10 mouse cellular contexts compared by ENCODE assay signal in genomic region chr19:40746603-40747002, GRCm38 (mm10). TPM values are rescaled to one million over a fixed set of nuclear protein-coding genes. Genes with fewer than 3 reads are reported as not detected.
DNase-seq lines count a peak whose midpoint lies in the region; ATAC-seq and TF ChIP-seq lines count a peak whose summit lies in the region.
"Had no signal": no experiment of that assay in that cellular context is flagged by ENCODE, and none has a peak within 500 bp of the region (broad histone marks: within the 10 kb centered on the region; RNA-seq: fewer than 3 reads in every experiment).

No protein-coding gene starts in this region.

- H3K4me3 ChIP-seq in intestine, postnatal 0 days (ENCODE audit: low read depth, low read length) = no peak overlapping the region
- H3K4me3 ChIP-seq in intestine, embryonic 16.5 days (ENCODE audit: low read length) = no peak overlapping the region
- no peak overlapping the region for H3K4me3 ChIP-seq in CH12.LX (replicated peaks in 1 of 3; ENCODE audit: low read depth in 2 of 3, low read length in 2 of 3, poor library complexity in 1 of 3)
- no peak overlapping the region for H3K4me3 ChIP-seq in layer of hippocampus, adult 2 months
- H3K4me3 ChIP-seq in heart, adult 2 months = no peak overlapping the region

- no peak for TF ChIP-seq POLR2A in CH12.LX (IDR thresholded peaks at IDR 0.05; ENCODE audit: low read depth, low read length)
- no peak for TF ChIP-seq POLR2A in heart, adult 2 months (IDR thresholded peaks at IDR 0.05; ENCODE audit: insufficient read depth, low read depth, low read length)

- CTCF ChIA-PET in Patski (lab: Charles Lee) = interaction anchor here (0.7 to 2.1 kb wide), 2 partner anchors 11 to 24 kb away, joined by 3 to 5 read pairs; no protein-coding TSS in a partner anchor

- dilution Hi-C loops in CH12.LX (cut with MboI; ENCODE audit: extremely low pct_ligation_motif_present, extremely low pct_unique_long_range_greater_than_20kb, low sequenced_read_pairs) = no loop called here

- no peaks in the 10 kb centered on the region for H3K79me2 ChIP-seq in CH12.LX (replicated peaks; ENCODE audit: control insufficient read depth, extremely low read depth, insufficient read depth, poor library complexity, severe bottlenecking)
- no peaks in the 10 kb centered on the region for H3K79me2 ChIP-seq in heart, adult 2 months (replicated peaks; ENCODE audit: control insufficient read depth, insufficient read depth, low read length)

- H3K36me3 ChIP-seq in intestine, postnatal 0 days (ENCODE audit: control insufficient read depth, insufficient read depth) = no peaks in the 10 kb centered on the region
- H3K36me3 ChIP-seq in intestine, embryonic 16.5 days (ENCODE audit: control insufficient read depth, insufficient read depth, low read length) = no peaks in the 10 kb centered on the region
- no peaks in the 10 kb centered on the region for H3K36me3 ChIP-seq in CH12.LX (replicated peaks in 1 of 2; ENCODE audit: control insufficient read depth in 1 of 2, insufficient read depth in 1 of 2, low read length in 1 of 2)
- no peaks in the 10 kb centered on the region for H3K36me3 ChIP-seq in heart, adult 2 months (ENCODE audit: control insufficient read depth, insufficient read depth, low read length)

- no peaks in the 10 kb centered on the region for H3K9me3 ChIP-seq in intestine, postnatal 0 days (ENCODE audit: control insufficient read depth)
- no peaks in the 10 kb centered on the region for H3K9me3 ChIP-seq in intestine, embryonic 16.5 days (ENCODE audit: control insufficient read depth, low read length)
- no peaks in the 10 kb centered on the region for H3K9me3 ChIP-seq in CH12.LX (replicated peaks; ENCODE audit: low read length)

- DNase-seq in CH12.LX (ENCODE audit: extremely low read depth) (peak; percentile 32), Patski (ENCODE audit: low read depth, low spot score) (no peak)
- peak; percentile 63 to 68 for DNase-seq in layer of hippocampus, adult 2 months (ENCODE audit: low spot score in 2 of 2)
- DNase-seq in adrenal gland, postnatal 36 days = no peak
- DNase-seq in heart, adult 2 months = no peak
- DNase-seq in adrenal gland, adult 18-20 months (ENCODE audit: low spot score in 2 of 2) = no peak
- DNase-seq: lung, postnatal 14 days had no signal

- 48% methylated on average over 4 of the region's 4 CpGs for WGBS in intestine, postnatal 0 days
- 53% methylated on average over 4 of the region's 4 CpGs for WGBS in intestine, embryonic 16.5 days
- 48% methylated on average over 4 of the region's 4 CpGs for WGBS in heart, adult 2 months

- TF ChIP-seq EP300 in CH12.LX (IDR thresholded peaks at IDR 0.05; ENCODE audit: low read length) = no peak
- no peak for TF ChIP-seq EP300 in heart, adult 2 months (IDR thresholded peaks at IDR 0.05; ENCODE audit: insufficient read depth, low read depth, low read length)

- no peak overlapping the region for H3K4me2 ChIP-seq in intestine, postnatal 0 days (replicated peaks; ENCODE audit: low read depth)
- H3K4me2 ChIP-seq in intestine, embryonic 16.5 days (ENCODE audit: low read depth, low read length) = no peak overlapping the region
- H3K4me2 ChIP-seq in CH12.LX (ENCODE audit: insufficient read depth, low read depth, poor library complexity, severe bottlenecking) = no peak overlapping the region

- H3K9ac ChIP-seq in intestine, postnatal 0 days (ENCODE audit: low read depth, low read length) = no peak overlapping the region
- no peak overlapping the region for H3K9ac ChIP-seq in intestine, embryonic 16.5 days (ENCODE audit: low read depth, low read length)
- no peak overlapping the region for H3K9ac ChIP-seq in CH12.LX (ENCODE audit: insufficient read depth, low read depth)
- no peak overlapping the region for H3K9ac ChIP-seq in heart, adult 2 months (ENCODE audit: low read depth, low read length)

- in situ Hi-C loops in CH12.LX (cut with MboI; ENCODE audit: low pct_ligation_motif_present, low pct_unique_long_range_greater_than_20kb, low sequenced_read_pairs) = no loop called here
- in situ Hi-C loops in Patski (cut with MboI; ENCODE audit: low pct_unique_long_range_greater_than_20kb) = no loop called here

- H3K4me1 ChIP-seq in intestine, postnatal 0 days (replicated peaks; ENCODE audit: control insufficient read depth, insufficient read depth, low read length) = no peaks in the 10 kb centered on the region
- H3K4me1 ChIP-seq in intestine, embryonic 16.5 days (ENCODE audit: control insufficient read depth, insufficient read depth, low read length) = no peaks in the 10 kb centered on the region
- no peaks in the 10 kb centered on the region for H3K4me1 ChIP-seq in CH12.LX (ENCODE audit: control insufficient read depth in 1 of 2, insufficient read depth in 2 of 2)
- H3K4me1 ChIP-seq in heart, adult 2 months (ENCODE audit: control insufficient read depth, insufficient read depth, low read length) = no peaks in the 10 kb centered on the region

- intact Hi-C loops in heart, adult 2 months (cut with DNase I) = no loop called here

- ATAC-seq in intestine, postnatal 0 days = no peak
- no peak for ATAC-seq in intestine, embryonic 16.5 days
- ATAC-seq in Patski = no peak

- POLR2A ChIA-PET in Patski (lab: Charles Lee) = no interaction called here

- H3K27me3 ChIP-seq in intestine, postnatal 0 days (replicated peaks; ENCODE audit: control insufficient read depth, insufficient read depth, low read length) = no peaks in the 10 kb centered on the region
- no peaks in the 10 kb centered on the region for H3K27me3 ChIP-seq in intestine, embryonic 16.5 days (replicated peaks; ENCODE audit: control insufficient read depth, insufficient read depth, low read length)
- H3K27me3 ChIP-seq in CH12.LX (replicated peaks) (no peaks in the 10 kb centered on the region), Patski (peaks cover 53% of the 10 kb centered on the region)
- H3K27me3 ChIP-seq in heart, adult 2 months (ENCODE audit: control insufficient read depth, insufficient read depth, low read length) = no peaks in the 10 kb centered on the region

- H3K27ac ChIP-seq in intestine, postnatal 0 days (ENCODE audit: low read depth, low read length) = no peak overlapping the region
- no peak overlapping the region for H3K27ac ChIP-seq in intestine, embryonic 16.5 days (ENCODE audit: low read length)
- no peak overlapping the region for H3K27ac ChIP-seq in CH12.LX (ENCODE audit: insufficient read depth, low read depth)
- H3K27ac ChIP-seq in layer of hippocampus, adult 2 months = no peak overlapping the region
- no peak overlapping the region for H3K27ac ChIP-seq in heart, adult 2 months

- peak; percentile 46 for TF ChIP-seq CTCF in intestine, postnatal 0 days (IDR thresholded peaks at IDR 0.05; ENCODE audit: low read depth)
- TF ChIP-seq CTCF in CH12.LX (conservative IDR thresholded peaks at IDR 0.05 in 1 of 2, IDR thresholded peaks at IDR 0.05 in 1 of 2; ENCODE audit: low read depth in 2 of 2, low read length in 2 of 2) = peak in 1 of 2 experiments; percentile 45; a peak in 2 of 4 replicates
- peak; percentile 29 for TF ChIP-seq CTCF in Patski (IDR thresholded peaks at IDR 0.05)
- TF ChIP-seq CTCF in layer of hippocampus, adult 2 months (conservative IDR thresholded peaks at IDR 0.05) = peak; percentile 64
- TF ChIP-seq CTCF in heart, adult 2 months (IDR thresholded peaks at IDR 0.05) = no peak

- peak; percentile 49 for TF ChIP-seq RAD21 in CH12.LX (IDR thresholded peaks at IDR 0.05; ENCODE audit: low read depth, low read length)

TF ChIP-seq in CH12.LX, 34 proteins besides CTCF, POLR2A, EP300 and RAD21:
- TF ChIP-seq MYC (IDR thresholded peaks at IDR 0.05; ENCODE audit: low read depth, low read length) = no peak
- TF ChIP-seq SMC3 (IDR thresholded peaks at IDR 0.05; ENCODE audit: low read depth, low read length) = 0 out of 2 replicates have a peak, but pooled peaks have one; percentile 19

RNA-seq across cellular contexts. Expression of gene Cc2d2b, which starts 1.9 kb away (rescaled TPM):
- polyA plus RNA-seq in intestine, postnatal 0 days (2015; fragmentation: Nextera tagmentation; extraction: Ambion mirVana) = 0.14 TPM in 1 of 2 replicates, not detected in the other
- polyA plus RNA-seq in intestine, embryonic 16.5 days (2015; fragmentation: Nextera tagmentation; extraction: Ambion mirVana) = not detected in 2 replicates
- not detected in 2 replicates for total RNA-seq in CH12.LX (2012; rRNA removed)
- not detected in 2 replicates for total RNA-seq in CH12.LX (2014; rRNA removed)
- polyA plus RNA-seq in CH12.LX (2012; ENCODE audit: insufficient read length, low read depth) = not detected in 2 replicates
- polyA plus RNA-seq in Patski (2021) = not detected
- under 1 TPM; 0.32 to 0.72 TPM for total RNA-seq in layer of hippocampus, adult 2 months (2021)
- not detected for total RNA-seq in adrenal gland, postnatal 36 days (2021)
- not detected for total RNA-seq in heart, adult 2 months (2021)
- polyA plus RNA-seq in heart, adult 2 months (2012; rRNA removed) = not detected in 2 replicates
- under 1 TPM in 1 of 2 experiments, not detected in 1; 0.45 TPM for total RNA-seq in adrenal gland, adult 18-20 months (2021)
- polyA plus RNA-seq: heart, embryonic 16.5 days had no signal

Comparison
In these comparisons a context has a peak if more than half of its experiments do, and no peak if none do; other contexts are left out.
1. DNase-seq: peak in CH12.LX (single experiment) and layer of hippocampus, adult 2 months (2 of 2); none in Patski (single experiment), adrenal gland, postnatal 36 days (0 of 2), heart, adult 2 months (0 of 2) and adrenal gland, adult 18-20 months (0 of 2).